Mouse (Mus musculus): Measurements from ENCODE around the gene Mrfap1. TPM values are rescaled to one million over a fixed set of nuclear protein-coding genes. Genes with fewer than 3 reads are reported as not detected.
"Not testable (repeated sequence)": the region's sequence is repeated elsewhere in the genome, so short reads cannot be mapped to it uniquely, and the experiment has no call there.

Gene Mrfap1
- polyA plus RNA-seq (2015; fragmentation: Nextera tagmentation; extraction: Ambion mirVana) = 184 and 217 TPM in 2 replicates

DNA sequence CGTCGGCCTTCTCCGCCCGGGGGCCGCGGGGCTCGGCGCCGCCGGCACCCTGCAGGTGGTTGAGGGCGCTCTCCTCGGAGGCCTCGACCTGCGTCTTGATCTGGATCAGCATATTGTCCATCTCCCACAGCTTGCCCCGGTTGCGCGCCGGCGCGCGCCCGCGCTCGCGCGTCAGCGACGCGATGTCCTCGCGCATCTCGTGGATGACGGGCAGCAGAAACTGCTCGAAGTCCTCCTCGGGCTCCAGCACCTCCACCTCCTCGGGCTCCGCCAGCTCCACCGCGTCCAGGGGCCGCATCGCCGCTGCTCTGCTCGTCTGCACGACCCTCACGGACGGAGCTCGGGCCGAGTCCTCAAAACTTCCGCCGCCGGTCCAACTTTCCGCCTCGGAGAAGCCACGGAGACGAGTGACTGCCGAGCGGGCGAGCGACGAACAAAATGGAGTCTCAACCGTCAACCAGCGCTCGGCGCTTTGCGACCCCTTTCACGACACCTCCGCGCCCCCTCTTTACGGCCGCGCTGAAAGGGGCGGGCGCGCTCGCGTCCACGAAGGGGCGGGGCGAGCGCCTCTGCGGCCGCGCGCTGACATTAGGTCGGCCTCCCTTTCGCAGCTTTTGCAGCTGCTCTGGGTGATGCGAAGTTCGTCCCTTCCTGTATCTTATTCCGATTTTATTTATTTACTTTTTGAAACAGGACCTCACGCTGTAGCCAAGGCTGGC lies at the start of gene Mrfap1:
Gene Mrfap1, minus strand, starts transcription at position 477 of the 719 bp plus-strand sequence.
- H3K4me2 ChIP-seq = peak within 1 kb of the TSS; percentile 71
- peak within 1 kb of the TSS; percentile 79 for H3K9ac ChIP-seq
- DNase-seq (peak; percentile 89), ATAC-seq (ENCODE audit: low read depth) (peak; percentile 77)
- H3K27ac ChIP-seq = peak within 1 kb of the TSS; percentile 92
- H3K36me3 ChIP-seq = peaks cover 21% of the 10 kb centered on the region
- H3K27me3 ChIP-seq; H3K9me3 ChIP-seq (replicated peaks): not testable (repeated sequence)
- peak within 1 kb of the TSS; percentile 70 for H3K4me3 ChIP-seq (replicated peaks)
- H3K4me1 ChIP-seq (replicated peaks) = peaks cover 38% of the 10 kb centered on the region
- under 1% methylated on average over 90 of the region's 90 CpGs for WGBS (ENCODE audit: insufficient replicate concordance)

DNA sequence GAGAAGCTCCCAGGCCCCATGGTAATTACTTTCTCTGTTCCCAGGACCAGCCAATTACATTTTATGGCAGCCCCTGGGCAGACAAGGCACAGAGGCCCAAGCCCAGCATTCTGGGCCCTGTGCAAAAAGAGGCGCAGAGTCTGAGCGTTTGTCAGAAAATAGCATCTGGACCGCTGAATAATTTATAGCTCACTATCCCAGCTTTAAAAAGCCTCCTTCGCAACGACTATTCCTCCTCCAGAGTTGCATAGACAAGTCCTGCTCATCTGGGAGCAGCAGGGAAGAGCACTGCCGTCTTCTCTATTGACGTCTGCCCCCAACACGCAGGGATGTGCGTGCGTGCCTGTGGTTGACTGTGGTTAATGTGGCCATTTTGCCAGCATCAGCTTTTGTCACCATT lies 47.9 kb upstream of the Mrfap1 start:
- H3K36me3 ChIP-seq = no peaks in the 10 kb centered on the region
- no peak overlapping the region for H3K9ac ChIP-seq
- H3K4me2 ChIP-seq = no peak overlapping the region
- no peaks in the 10 kb centered on the region for H3K27me3 ChIP-seq
- DNase-seq = no peak
- WGBS (ENCODE audit: insufficient replicate concordance) = 74% methylated on average over 10 of the region's 10 CpGs
- H3K9me3 ChIP-seq (replicated peaks) = no peaks in the 10 kb centered on the region
- no peak overlapping the region for H3K4me3 ChIP-seq (replicated peaks)
- no peaks in the 10 kb centered on the region for H3K4me1 ChIP-seq (replicated peaks)
- no peak for ATAC-seq (ENCODE audit: low read depth)
- no peak overlapping the region for H3K27ac ChIP-seq

DNA sequence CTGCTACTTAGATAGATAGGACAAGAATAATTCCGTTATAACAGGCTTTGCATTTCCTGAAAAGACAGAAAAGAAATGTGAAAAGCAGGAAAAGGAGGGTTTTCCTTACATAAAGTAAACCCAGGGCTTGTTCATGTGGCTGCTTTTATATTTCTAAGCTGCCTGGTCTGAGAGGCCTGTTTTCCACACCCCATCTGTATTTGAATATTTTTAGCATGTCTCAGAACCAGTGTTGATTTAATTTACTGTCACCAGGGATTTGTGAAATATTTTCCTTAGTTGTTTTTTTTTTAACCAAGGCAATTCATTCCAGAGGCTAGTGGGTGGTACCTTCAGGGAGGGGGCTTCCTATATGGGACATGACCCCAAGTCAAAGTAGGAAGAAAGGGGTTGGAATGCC lies 45.1 kb upstream of the Mrfap1 start:
- H3K27me3 ChIP-seq = no peaks in the 10 kb centered on the region
- H3K4me1 ChIP-seq (replicated peaks) = no peaks in the 10 kb centered on the region
- no peak overlapping the region for H3K4me3 ChIP-seq (replicated peaks)
- DNase-seq = no peak
- WGBS (ENCODE audit: insufficient replicate concordance) = 22% methylated on average over 1 of the region's 1 CpGs
- H3K27ac ChIP-seq = no peak overlapping the region
- no peak overlapping the region for H3K9ac ChIP-seq
- no peaks in the 10 kb centered on the region for H3K36me3 ChIP-seq
- H3K4me2 ChIP-seq = no peak overlapping the region
- no peaks in the 10 kb centered on the region for H3K9me3 ChIP-seq (replicated peaks)
- no peak for ATAC-seq (ENCODE audit: low read depth)

DNA sequence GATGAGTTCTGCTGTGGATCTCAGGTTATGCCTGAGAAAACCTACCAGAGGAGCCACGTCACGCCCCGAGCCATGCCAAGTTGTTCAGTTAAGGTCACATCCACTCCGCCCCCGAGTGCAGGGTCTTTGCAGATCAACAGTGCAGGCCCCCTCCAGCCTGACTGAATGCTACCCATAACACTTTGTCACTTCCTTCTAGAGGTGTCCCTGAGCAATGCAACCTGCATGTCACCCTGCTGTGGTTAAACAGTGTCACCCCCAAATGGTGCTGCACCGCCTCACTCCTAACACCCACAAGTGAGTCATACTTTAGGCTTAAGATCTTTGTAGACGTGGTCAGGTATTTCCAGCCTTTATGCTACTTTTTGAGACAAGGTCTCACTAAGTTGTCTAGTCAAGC lies 43.5 kb upstream of the Mrfap1 start:
- Histone ChIP-seq H3K36me3 (no peaks in the 10 kb centered on the region), H3K4me3 (replicated peaks) (no peak overlapping the region), H3K27ac (no peak overlapping the region), H3K9ac (no peak overlapping the region), H3K27me3 (no peaks in the 10 kb centered on the region), H3K4me1 (replicated peaks) (no peaks in the 10 kb centered on the region), H3K4me2 (no peak overlapping the region), H3K9me3 (replicated peaks) (no peaks in the 10 kb centered on the region)
- ATAC-seq (ENCODE audit: low read depth) (no peak), DNase-seq (no peak)
- 59% methylated on average over 7 of the region's 7 CpGs for WGBS (ENCODE audit: insufficient replicate concordance)

DNA sequence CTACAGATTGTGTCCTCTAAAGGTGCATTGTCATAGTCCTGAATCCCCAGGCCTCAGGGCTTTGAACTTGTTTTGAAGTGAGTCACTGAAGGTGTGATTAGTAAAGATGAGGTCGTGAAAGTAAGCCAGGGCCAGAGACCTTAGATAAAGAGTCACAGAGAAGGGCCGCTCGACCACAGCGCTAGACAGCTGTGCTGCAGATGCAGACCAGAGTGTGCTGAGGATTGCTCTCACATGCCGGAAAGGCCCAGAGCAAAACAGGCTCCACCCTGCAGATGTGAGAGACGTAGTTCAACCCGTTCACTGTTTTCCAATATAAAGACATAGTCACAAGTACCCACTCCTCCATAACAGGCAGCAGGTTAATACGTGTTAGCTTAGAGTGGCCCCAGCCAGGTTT lies 43.0 kb upstream of the Mrfap1 start:
- Histone ChIP-seq H3K9ac (no peak overlapping the region), H3K36me3 (no peaks in the 10 kb centered on the region), H3K4me1 (replicated peaks) (no peaks in the 10 kb centered on the region), H3K27me3 (no peaks in the 10 kb centered on the region), H3K27ac (no peak overlapping the region), H3K4me2 (no peak overlapping the region), H3K9me3 (replicated peaks) (no peaks in the 10 kb centered on the region), H3K4me3 (replicated peaks) (no peak overlapping the region)
- DNase-seq (no peak), ATAC-seq (ENCODE audit: low read depth) (no peak)
- 57% methylated on average over 8 of the region's 8 CpGs for WGBS (ENCODE audit: insufficient replicate concordance)

- no peak for DNase-seq
- no peaks in the 10 kb centered on the region for H3K4me1 ChIP-seq (replicated peaks)
- H3K27ac ChIP-seq = no peak overlapping the region
- no peak overlapping the region for H3K4me3 ChIP-seq (replicated peaks)
- no peaks in the 10 kb centered on the region for H3K9me3 ChIP-seq (replicated peaks)
- H3K27me3 ChIP-seq = no peaks in the 10 kb centered on the region
- 71% methylated on average over 2 of the region's 2 CpGs for whole genome bisulfite sequencing (ENCODE audit: insufficient replicate concordance)
- H3K4me2 ChIP-seq = no peak overlapping the region
- no peaks in the 10 kb centered on the region for H3K36me3 ChIP-seq
- no peak for ATAC-seq (ENCODE audit: low read depth)
- no peak overlapping the region for H3K9ac ChIP-seq
Measured at GRCm38 (mm10) chr5:36839032-36839431, 42.5 kb upstream of the Mrfap1 start.

DNA sequence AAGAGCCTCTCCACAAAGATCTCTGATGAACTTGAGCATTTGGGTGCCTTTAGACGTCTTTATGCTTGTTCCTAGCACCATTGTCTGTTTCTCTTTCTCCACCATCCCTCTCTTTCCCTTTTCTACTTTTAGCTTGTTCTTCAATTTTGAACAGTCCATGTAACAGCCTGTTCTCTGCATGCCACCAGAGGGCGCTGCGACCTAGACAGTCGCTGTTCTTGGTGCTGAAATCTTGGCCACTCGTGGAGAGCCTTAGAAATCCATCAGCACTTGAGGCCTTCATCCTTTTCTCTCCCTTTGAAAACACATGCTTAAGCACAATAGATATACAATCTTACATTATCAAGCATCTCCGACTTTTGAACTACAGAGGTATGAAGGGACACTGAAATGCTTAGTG lies 39.4 kb upstream of the Mrfap1 start:
- no peaks in the 10 kb centered on the region for H3K36me3 ChIP-seq
- H3K27me3 ChIP-seq = no peaks in the 10 kb centered on the region
- H3K9me3 ChIP-seq (replicated peaks) = no peaks in the 10 kb centered on the region
- no peak for DNase-seq
- 2% methylated on average over 6 of the region's 6 CpGs for whole genome bisulfite sequencing (ENCODE audit: insufficient replicate concordance)
- H3K4me2 ChIP-seq = no peak overlapping the region
- no peak overlapping the region for H3K4me3 ChIP-seq (replicated peaks)
- no peak for ATAC-seq (ENCODE audit: low read depth)
- H3K4me1 ChIP-seq (replicated peaks) = 0 out of 2 replicates have a peak, but pooled peaks cover 2% of the 10 kb centered on the region
- H3K27ac ChIP-seq = no peak overlapping the region
- no peak overlapping the region for H3K9ac ChIP-seq

- DNase-seq (no peak), ATAC-seq (ENCODE audit: low read depth) (no peak)
- WGBS (ENCODE audit: insufficient replicate concordance) = 51% methylated on average over 7 of the region's 7 CpGs
Measured at GRCm38 (mm10) chr5:36831272-36831671, 34.7 kb upstream of the Mrfap1 start.

DNA sequence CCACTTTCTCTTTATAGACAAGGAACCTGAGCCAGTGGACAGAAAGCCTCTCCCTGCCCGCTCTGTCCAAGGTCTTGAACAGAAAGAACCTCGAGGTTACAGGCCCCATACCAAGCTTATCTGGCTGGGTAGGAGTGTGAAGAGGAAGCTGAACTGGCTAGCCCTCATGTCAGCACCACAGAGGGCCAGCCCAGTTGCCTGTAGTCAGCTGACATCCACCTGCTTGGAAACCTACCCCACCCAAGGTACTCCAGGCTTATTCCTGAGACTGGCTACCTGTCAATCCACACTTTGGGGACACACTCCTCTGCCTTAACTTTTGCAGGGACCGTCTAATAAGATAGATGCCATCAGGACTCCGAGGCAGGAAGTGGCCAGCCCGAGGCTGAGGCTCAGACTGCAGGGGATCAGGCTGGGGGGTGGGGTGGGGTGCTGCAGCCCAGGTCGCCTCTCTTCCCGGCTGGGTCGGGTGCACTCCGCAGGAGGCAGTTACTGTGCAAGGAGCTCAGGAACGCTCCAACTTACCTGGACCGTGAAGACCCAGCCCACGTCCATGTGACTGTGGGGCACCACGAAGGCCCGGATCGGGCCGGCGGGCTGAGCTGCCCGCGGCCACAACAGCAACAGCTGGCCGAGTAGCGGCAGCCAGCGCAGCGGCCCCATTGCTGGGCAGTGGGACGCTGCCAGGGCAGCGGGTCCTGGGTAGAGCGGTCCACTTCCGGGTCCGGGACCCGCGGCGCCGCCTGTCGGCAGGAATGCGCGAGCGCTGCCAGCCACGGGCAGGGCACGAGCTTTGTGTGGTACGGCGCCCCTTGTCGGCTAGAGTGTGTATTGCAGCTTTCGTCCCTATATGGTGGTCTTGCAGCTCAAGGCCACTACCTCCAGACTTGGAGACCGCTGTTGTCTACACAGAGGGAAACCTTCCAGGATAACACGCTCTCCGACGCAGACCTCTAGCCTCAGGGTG lies 33.6 kb upstream of the Mrfap1 start, which contains the start of gene Man2b2:
Gene Man2b2, minus strand, starts transcription at position 741 of the 967 bp plus-strand sequence.
- 2% methylated on average over 46 of the region's 46 CpGs for WGBS (ENCODE audit: insufficient replicate concordance)
- H3K27ac ChIP-seq = 0 out of 2 replicates have a peak within 1 kb of the TSS, but pooled peaks have one; percentile 50

More at GRCm38 (mm10) chr5:36831272-36831671, 34.7 kb upstream of the Mrfap1 start:
- H3K4me2 ChIP-seq = peak overlapping the region; percentile 90; the same call in 1 of the 2 replicates
- H3K27me3 ChIP-seq = no peaks in the 10 kb centered on the region
- H3K4me3 ChIP-seq (replicated peaks) = no peak overlapping the region
- no peaks in the 10 kb centered on the region for H3K9me3 ChIP-seq (replicated peaks)
- no peak overlapping the region for H3K27ac ChIP-seq
- peaks cover 22% of the 10 kb centered on the region for H3K4me1 ChIP-seq (replicated peaks)
- H3K9ac ChIP-seq = no peak overlapping the region
- peaks cover 20% of the 10 kb centered on the region for H3K36me3 ChIP-seq

DNA sequence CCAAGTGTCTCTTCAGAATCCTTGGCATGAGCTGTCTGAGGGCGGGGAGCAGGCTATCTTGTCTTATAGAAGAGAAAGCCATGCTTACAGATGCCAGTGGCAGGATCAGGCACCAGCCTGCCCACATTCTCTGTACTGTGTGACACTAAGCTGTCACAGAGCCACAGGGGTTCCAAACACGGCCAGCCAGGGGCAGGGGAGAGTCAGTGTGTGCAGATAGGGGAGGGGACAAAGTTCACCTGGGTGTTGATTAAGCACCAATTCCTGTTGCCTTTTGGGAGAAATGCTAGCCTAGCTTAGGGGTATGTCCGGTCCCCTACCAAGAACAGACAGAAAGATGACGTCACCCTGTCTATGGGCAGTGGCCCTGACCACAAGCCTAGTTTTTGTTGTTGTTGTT lies 32.5 kb upstream of the Mrfap1 start:
- ATAC-seq (ENCODE audit: low read depth) = no peak
- H3K4me2 ChIP-seq = peak overlapping the region; percentile 90
- H3K4me1 ChIP-seq (replicated peaks) = peaks cover 22% of the 10 kb centered on the region
- H3K36me3 ChIP-seq = peaks cover 37% of the 10 kb centered on the region
- no peaks in the 10 kb centered on the region for H3K27me3 ChIP-seq
- H3K9me3 ChIP-seq (replicated peaks) = no peaks in the 10 kb centered on the region
- no peak overlapping the region for H3K27ac ChIP-seq
- H3K9ac ChIP-seq = no peak overlapping the region
- no peak for DNase-seq
- WGBS (ENCODE audit: insufficient replicate concordance) = 57% methylated on average over 4 of the region's 4 CpGs
- H3K4me3 ChIP-seq (replicated peaks) = no peak overlapping the region

More for the DNA sequence above, 33.6 kb upstream of the Mrfap1 start, which contains the start of gene Man2b2:
- DNase-seq = peak; percentile 85
- Histone ChIP-seq H3K9me3 (replicated peaks) (no peaks in the 10 kb centered on the region), H3K4me1 (replicated peaks) (peaks cover 22% of the 10 kb centered on the region), H3K4me2 (peak within 1 kb of the TSS; percentile 90), H3K4me3 (replicated peaks) (peak within 1 kb of the TSS; percentile 75), H3K36me3 (peaks cover 30% of the 10 kb centered on the region), H3K9ac (peak within 1 kb of the TSS; percentile 84), H3K27me3 (no peaks in the 10 kb centered on the region)
- peak; percentile 84 for ATAC-seq (ENCODE audit: low read depth)

GRCm38 (mm10) chr5:36822907-36823306 lies 26.3 kb upstream of the Mrfap1 start:
- Histone ChIP-seq H3K4me2 (no peak overlapping the region), H3K9ac (no peak overlapping the region), H3K27me3 (no peaks in the 10 kb centered on the region), H3K4me3 (replicated peaks) (no peak overlapping the region), H3K9me3 (replicated peaks) (no peaks in the 10 kb centered on the region), H3K27ac (no peak overlapping the region), H3K36me3 (peaks cover 65% of the 10 kb centered on the region), H3K4me1 (replicated peaks) (no peaks in the 10 kb centered on the region)
- WGBS (ENCODE audit: insufficient replicate concordance) = 80% methylated on average over 4 of the region's 4 CpGs
- DNase-seq (no peak), ATAC-seq (ENCODE audit: low read depth) (no peak)
